Mouse (Mus musculus) lung, embryonic 16.5 days (tissue): ENCODE measurements around the gene Pias3. TPM values are rescaled to one million over a fixed set of nuclear protein-coding genes. Genes with fewer than 3 reads are reported as not detected.
A peak's percentile ranks its signal among the peaks of the same experiment; 100 is the strongest.

ENCODE experiments used
- ATAC-seq: fragments of 200-750 bp; cut with Nextera tagmentation; 2 replicates; pipeline ENCODE4 v1.8.0; 2017; ENCODE audit warnings: low read depth, mild to moderate bottlenecking, moderate library complexity
- H3K27ac ChIP-seq: fragments of 300-500 bp; sonication (generic); 2 replicates; pipeline ENCODE4 v1.5.1; 2014; ENCODE audit warnings: mild to moderate bottlenecking, control low read depth, low read length
- H3K27me3 ChIP-seq: fragments of 300-500 bp; sonication (generic); 2 replicates; pipeline ENCODE4 v1.6.1; 2014; ENCODE audit warnings: low read depth, low read length, mixed read lengths; ENCODE audit not compliant: control insufficient read depth, insufficient read depth
- H3K36me3 ChIP-seq: fragments of 300-500 bp; sonication (generic); 2 replicates; pipeline ENCODE4 v1.6.1; 2014; ENCODE audit warnings: low read length; ENCODE audit not compliant: control insufficient read depth, insufficient read depth
- H3K4me1 ChIP-seq: fragments of 300-500 bp; sonication (generic); replicated peaks from 2 replicates; pipeline ENCODE4 v1.6.1; 2014; ENCODE audit warnings: low read length, mixed read lengths; ENCODE audit not compliant: control insufficient read depth, insufficient read depth
- H3K4me2 ChIP-seq: fragments of 300-500 bp; sonication (generic); 2 replicates; pipeline ENCODE4 v1.6.1; 2014; ENCODE audit warnings: low read depth, low read length, control low read depth
- H3K4me3 ChIP-seq: fragments of 300-500 bp; sonication (generic); 2 replicates; pipeline ENCODE4 v1.5.1; 2014; ENCODE audit warnings: mild to moderate bottlenecking, low read length, control low read depth
- H3K9ac ChIP-seq: fragments of 300-500 bp; sonication (generic); 2 replicates; pipeline ENCODE4 v1.6.1; 2014; ENCODE audit warnings: low read length, control low read depth
- H3K9me3 ChIP-seq: fragments of 300-500 bp; sonication (generic); 2 replicates; pipeline ENCODE4 v1.6.1; 2016; ENCODE audit warnings: low read length; ENCODE audit not compliant: control insufficient read depth
- WGBS: fragments of 180-500 bp; shearing (Covaris S2); extraction: QIAGEN DNeasy Blood & Tissue Kit; methylation state at CpG from one replicate; pipeline ENCODE4 v1.1.7; 2014; 5-methylcytosine and 5-hydroxymethylcytosine counted together
- polyA plus RNA-seq: library from polyadenylated mRNA; unstranded; fragments of >200 nt; fragmentation: Nextera tagmentation; extraction: Ambion mirVana; gene quantifications from 2 replicates; pipeline ENCODE4 v1.2.1, GENCODE M21; 2015

The Pias3 gene
- polyA plus RNA-seq, 1 experiment from 2014 or later = 52.0 TPM

DNA sequence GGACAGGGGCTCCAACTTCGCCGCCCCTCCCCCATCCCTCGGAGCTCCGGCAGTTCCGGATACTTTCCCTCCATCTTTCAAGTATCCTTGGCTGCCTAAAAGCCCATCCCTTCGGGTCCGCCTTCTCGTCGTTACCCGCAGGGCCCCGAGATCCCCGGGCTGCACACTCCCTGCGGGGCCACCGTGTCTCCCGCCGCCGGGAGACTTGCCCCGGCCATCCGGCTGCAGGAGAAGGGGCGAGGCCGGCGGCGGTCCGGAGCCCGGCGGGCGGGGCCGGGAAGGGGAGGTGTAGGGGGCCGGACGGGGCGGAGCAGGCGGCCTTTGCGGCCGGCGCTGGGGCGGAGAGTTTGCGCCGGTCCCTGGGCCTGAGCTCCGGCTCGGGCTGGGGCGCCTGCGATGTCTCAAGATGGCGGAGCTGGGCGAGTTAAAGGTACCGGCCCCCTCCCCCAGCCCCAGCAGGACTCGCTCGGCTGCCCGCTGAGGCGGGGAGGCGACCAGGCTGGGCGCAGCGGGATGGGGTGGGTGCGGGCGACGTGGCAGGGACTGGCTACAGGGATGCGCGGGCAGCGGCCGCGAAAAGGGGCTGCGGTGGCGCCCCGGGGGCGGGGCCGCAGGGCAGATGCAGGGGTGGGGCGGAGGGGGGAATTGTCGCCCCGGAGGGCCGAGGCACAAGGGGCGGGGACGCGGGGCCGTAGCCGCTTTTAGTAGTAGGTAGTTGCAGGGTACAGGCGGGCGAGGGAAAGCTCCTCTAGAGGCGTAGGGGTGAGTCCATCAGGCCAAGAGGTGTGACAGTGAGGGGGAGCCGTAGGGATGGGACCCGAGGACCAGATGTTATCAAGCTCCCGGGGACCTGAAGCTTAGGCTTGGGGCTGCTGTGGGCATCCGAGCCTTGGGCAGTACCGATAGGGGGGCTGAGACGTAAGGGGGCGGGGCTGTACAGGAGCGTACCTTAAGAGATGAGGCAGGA is 865 bp downstream of the Pias3 start:
- peak; percentile 95 for ATAC-seq
- H3K27me3 ChIP-seq = no peaks in the 10 kb centered on the region
- H3K4me1 ChIP-seq = peaks cover 20% of the 10 kb centered on the region
- peaks cover 13% of the 10 kb centered on the region; the same call in 1 of the 2 replicates for H3K36me3 ChIP-seq
- peak overlapping the region; percentile 89 for H3K4me3 ChIP-seq
- H3K27ac ChIP-seq = peak overlapping the region; percentile 94
- peak overlapping the region; percentile 94 for H3K4me2 ChIP-seq
- under 1% methylated on average over 66 of the region's 85 CpGs for whole genome bisulfite sequencing
- no peaks in the 10 kb centered on the region for H3K9me3 ChIP-seq
- H3K9ac ChIP-seq = peak overlapping the region; percentile 92

DNA sequence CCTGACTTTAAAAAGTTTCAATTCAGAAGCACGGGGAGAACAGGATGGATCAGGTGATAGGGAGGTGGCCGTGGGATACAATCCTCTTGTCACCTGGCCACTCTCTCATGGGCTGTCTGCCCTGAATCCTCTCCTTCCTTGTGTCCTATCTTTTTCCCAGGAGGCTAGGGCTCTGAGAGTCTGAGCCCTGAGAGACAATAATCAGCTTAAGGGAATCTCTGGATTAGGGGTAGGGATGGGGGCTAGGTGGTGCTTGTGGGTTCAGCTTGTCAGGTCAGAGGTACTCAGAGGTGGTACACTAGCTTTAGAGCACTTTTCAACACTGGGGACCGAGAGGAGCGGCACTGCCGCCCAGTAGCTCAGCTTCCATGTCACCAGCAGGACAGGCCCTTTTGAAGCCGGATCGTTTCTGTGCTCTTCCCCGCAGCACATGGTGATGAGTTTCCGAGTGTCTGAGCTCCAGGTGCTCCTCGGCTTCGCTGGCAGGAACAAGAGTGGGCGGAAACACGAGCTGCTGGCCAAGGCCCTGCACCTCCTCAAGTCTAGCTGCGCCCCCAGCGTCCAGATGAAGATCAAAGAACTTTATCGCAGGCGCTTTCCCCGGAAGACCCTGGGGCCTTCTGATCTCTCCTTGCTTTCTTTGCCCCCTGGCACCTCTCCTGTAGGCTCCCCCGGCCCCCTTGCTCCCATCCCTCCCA is 3.0 kb downstream of the Pias3 start:
- 51% methylated on average over 19 of the region's 19 CpGs for WGBS
- Histone ChIP-seq H3K27me3 (no peaks in the 10 kb centered on the region), H3K9me3 (no peaks in the 10 kb centered on the region), H3K4me3 (no peak overlapping the region), H3K4me2 (no peak overlapping the region), H3K36me3 (peaks cover 25% of the 10 kb centered on the region), H3K27ac (no peak overlapping the region), H3K4me1 (peaks cover 17% of the 10 kb centered on the region), H3K9ac (no peak overlapping the region)
- no peak for ATAC-seq

DNA sequence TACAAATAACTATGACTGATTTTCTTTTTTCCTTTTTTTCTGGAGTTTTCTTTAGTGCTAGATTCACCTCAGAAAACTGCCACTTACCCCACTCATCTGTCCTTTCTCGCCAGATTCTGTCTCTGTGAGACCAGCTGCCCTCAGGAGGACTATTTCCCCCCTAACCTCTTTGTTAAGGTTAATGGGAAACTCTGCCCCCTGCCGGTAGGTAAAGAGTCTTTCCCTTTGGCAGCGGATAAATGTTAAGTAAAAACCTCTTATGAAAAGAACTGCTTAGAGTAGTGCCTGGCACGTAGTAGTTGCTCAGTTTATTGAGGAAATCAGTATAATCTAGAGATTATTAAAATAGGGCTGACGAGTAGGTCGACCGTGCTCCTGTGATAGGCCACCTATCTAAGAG is 4.2 kb downstream of the Pias3 start:
- H3K36me3 ChIP-seq = peaks cover 36% of the 10 kb centered on the region
- no peaks in the 10 kb centered on the region for H3K27me3 ChIP-seq
- H3K4me1 ChIP-seq = peaks cover 14% of the 10 kb centered on the region
- no peak for ATAC-seq
- 58% methylated on average over 7 of the region's 7 CpGs for WGBS
- H3K4me2 ChIP-seq = no peak overlapping the region
- no peak overlapping the region for H3K9ac ChIP-seq
- no peak overlapping the region for H3K27ac ChIP-seq
- H3K4me3 ChIP-seq = no peak overlapping the region
- H3K9me3 ChIP-seq = no peaks in the 10 kb centered on the region

DNA sequence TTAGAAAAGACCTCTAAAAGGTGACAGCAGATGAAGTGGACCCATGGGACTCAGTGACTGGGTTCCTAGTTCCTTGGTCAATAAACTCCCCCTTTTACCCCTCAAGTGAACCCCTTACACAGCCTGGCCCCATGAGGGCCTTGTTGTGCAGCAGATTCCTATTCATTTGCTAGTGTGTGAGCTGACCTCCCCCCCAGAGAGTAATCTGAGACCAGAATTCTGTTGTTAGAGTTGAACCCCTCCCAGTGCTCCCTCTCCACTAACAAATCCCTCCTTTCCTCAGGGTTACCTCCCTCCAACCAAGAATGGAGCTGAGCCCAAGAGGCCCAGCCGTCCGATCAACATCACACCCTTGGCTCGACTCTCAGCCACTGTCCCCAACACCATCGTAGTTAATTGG is 4.8 kb downstream of the Pias3 start:
- ATAC-seq = no peak
- no peak overlapping the region for H3K9ac ChIP-seq
- H3K4me2 ChIP-seq = no peak overlapping the region
- peaks cover 11% of the 10 kb centered on the region for H3K4me1 ChIP-seq
- H3K9me3 ChIP-seq = no peaks in the 10 kb centered on the region
- 88% methylated on average over 4 of the region's 4 CpGs for WGBS
- peaks cover 38% of the 10 kb centered on the region for H3K36me3 ChIP-seq
- H3K4me3 ChIP-seq = no peak overlapping the region
- no peaks in the 10 kb centered on the region for H3K27me3 ChIP-seq
- no peak overlapping the region for H3K27ac ChIP-seq

DNA sequence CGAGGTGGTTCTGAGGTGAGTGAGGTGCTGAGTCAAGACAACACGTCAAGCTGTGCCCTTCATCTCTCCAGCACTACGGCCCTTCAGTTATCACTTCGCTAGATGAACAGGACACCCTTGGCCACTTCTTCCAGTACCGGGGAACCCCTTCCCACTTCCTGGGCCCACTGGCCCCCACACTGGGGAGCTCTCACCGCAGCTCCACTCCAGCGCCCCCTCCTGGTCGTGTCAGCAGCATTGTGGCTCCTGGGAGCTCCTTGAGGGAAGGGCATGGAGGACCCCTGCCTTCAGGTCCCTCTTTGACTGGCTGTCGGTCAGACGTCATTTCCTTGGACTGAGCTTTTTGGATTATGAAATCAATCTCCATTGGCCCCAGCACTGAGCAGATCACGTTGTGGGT is 8.6 kb downstream of the Pias3 start:
- WGBS = 63% methylated on average over 11 of the region's 11 CpGs
- Histone ChIP-seq H3K9me3 (no peaks in the 10 kb centered on the region), H3K9ac (no peak overlapping the region), H3K27ac (no peak overlapping the region), H3K27me3 (peaks cover 5% of the 10 kb centered on the region), H3K4me3 (no peak overlapping the region), H3K36me3 (peaks cover 36% of the 10 kb centered on the region), H3K4me1 (no peaks in the 10 kb centered on the region), H3K4me2 (no peak overlapping the region)
- no peak for ATAC-seq

DNA sequence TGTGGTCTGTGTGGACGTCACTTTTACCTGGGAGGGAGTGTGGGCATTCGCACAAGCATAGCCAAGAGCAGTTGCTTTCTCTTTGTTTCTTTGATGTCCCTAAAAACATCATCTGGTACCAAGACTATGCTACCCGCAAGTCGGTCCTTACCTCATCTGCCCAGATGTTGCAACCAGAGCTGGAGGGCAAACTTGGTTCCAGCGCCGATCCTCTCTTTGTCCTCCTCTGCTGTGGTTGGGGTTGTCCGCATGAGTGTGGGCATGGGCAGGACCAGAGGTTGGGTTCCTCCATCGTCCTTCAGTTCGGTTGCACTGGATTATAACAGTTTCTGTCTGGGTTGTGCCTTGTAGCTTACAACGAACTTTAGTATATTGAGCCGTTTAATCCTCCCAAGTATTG is 10.0 kb downstream of the Pias3 start:
- Histone ChIP-seq H3K9me3 (no peaks in the 10 kb centered on the region), H3K36me3 (peaks cover 43% of the 10 kb centered on the region), H3K27me3 (peaks cover 5% of the 10 kb centered on the region), H3K4me3 (no peak overlapping the region), H3K27ac (no peak overlapping the region), H3K4me2 (no peak overlapping the region), H3K9ac (no peak overlapping the region), H3K4me1 (no peaks in the 10 kb centered on the region)
- no peak for ATAC-seq
- 94% methylated on average over 11 of the region's 11 CpGs for WGBS

DNA sequence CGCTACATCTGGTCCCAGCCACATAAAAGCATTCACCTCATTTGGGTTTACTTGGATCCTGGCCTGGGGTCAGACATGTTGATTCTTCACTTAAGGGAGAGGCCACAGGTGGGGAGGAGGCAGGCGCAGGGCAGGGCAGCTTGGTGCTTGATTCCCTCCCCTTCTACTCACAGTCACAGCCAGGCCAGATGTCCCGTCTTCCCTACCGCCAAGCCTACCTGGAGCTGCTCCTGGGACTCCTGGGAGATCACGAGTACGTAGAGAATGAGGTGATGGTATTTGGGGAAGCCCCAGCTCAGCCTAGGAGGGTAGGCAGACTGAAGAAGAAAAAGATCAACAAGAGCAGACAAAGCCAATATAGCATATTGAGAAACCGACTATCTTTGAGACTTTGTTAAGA is 10.8 kb downstream of the Pias3 start:
- H3K4me3 ChIP-seq = no peak overlapping the region
- no peak overlapping the region for H3K27ac ChIP-seq
- H3K27me3 ChIP-seq = peaks cover 5% of the 10 kb centered on the region
- ATAC-seq = no peak
- peaks cover 43% of the 10 kb centered on the region for H3K36me3 ChIP-seq
- WGBS = 66% methylated on average over 7 of the region's 7 CpGs
- no peak overlapping the region for H3K4me2 ChIP-seq
- no peaks in the 10 kb centered on the region for H3K4me1 ChIP-seq
- no peaks in the 10 kb centered on the region for H3K9me3 ChIP-seq
- H3K9ac ChIP-seq = no peak overlapping the region

DNA sequence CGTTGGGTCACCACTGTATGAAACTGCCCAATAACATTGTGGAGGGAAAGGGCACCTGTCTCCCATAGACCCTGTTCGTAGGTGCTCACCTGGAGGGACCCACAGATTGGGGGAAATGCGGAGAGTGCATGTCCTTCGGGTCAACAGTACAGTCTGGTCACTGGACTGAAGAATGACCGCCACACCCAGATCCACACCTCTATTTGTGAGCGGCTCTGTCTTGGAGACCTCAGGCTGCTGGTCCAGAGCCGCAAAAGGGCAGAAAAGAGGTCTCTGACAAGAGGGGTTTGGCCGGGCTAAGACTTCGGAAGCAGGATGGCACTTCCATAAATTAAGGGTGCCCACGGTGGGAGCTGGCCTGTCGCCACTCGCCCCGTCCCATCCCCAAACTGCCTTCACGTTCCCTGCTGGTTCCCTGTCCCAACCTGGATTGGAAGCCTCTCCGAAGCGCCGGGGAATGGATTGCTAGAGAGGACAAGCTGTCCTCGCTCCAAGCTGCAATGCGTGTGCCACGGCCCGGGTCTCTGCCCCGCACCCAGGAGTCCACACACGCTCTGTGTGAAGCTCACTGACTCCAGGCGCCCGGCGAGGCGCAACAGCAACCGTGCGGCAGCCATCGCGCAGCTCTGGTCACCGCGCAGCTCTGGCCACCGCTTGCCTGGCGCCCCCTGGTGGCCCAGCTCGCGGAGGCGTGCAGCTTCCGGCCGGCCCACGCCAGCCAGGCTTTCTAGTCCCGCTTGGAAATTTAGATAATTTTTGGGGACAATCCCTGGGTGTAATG is 11.9 kb downstream of the Pias3 start, which contains the start of gene Nudt17:
Gene Nudt17, minus strand, starts transcription at position 660 of the 781 bp plus-strand sequence.
- WGBS = 4% methylated on average over 42 of the region's 42 CpGs
- peaks cover 41% of the 10 kb centered on the region for H3K36me3 ChIP-seq

More for the DNA sequence above, 11.9 kb downstream of the Pias3 start, which contains the start of gene Nudt17:
- H3K27ac ChIP-seq = no peak within 1 kb of the TSS
- peaks cover 5% of the 10 kb centered on the region for H3K27me3 ChIP-seq
- no peaks in the 10 kb centered on the region for H3K9me3 ChIP-seq
- peak within 1 kb of the TSS; percentile 60 for H3K4me3 ChIP-seq
- peak within 1 kb of the TSS; percentile 98 for H3K4me2 ChIP-seq
- peak within 1 kb of the TSS; percentile 82 for H3K9ac ChIP-seq
- no peaks in the 10 kb centered on the region for H3K4me1 ChIP-seq
- peak; percentile 93 for ATAC-seq
